Mouse (Mus musculus): ENCODE results near the gene Syncrip. TPM values are rescaled to one million over a fixed set of nuclear protein-coding genes. Genes with fewer than 3 reads are reported as not detected.
"Not testable (repeated sequence)": the region's sequence is repeated elsewhere in the genome, so short reads cannot be mapped to it uniquely, and the experiment has no call there.

Gene Syncrip
- total RNA-seq, 2 experiments from 2014 or later = 254 to 274 TPM

DNA sequence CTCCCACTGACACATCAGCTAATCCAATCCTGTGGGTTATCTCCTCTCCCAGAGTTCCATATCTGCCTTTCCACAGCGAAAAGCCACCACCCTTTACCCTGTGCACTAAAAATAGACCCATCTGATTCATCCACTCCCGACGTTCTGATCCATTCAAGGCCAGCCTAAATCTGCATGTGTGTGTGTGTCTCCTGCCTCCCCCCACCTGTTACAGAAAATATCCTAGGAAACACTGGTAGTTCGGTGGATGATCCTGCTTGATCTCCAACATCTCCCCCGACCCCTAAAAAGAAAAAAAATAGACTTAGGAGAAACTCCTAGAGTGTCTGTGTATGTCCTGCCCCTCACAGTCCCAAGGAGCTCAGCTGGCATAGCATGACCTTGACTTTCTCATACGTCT is 2.2 kb upstream of the Syncrip start:
- ATAC-seq (replicated peaks; ENCODE audit: poor library complexity) = no peak

DNA sequence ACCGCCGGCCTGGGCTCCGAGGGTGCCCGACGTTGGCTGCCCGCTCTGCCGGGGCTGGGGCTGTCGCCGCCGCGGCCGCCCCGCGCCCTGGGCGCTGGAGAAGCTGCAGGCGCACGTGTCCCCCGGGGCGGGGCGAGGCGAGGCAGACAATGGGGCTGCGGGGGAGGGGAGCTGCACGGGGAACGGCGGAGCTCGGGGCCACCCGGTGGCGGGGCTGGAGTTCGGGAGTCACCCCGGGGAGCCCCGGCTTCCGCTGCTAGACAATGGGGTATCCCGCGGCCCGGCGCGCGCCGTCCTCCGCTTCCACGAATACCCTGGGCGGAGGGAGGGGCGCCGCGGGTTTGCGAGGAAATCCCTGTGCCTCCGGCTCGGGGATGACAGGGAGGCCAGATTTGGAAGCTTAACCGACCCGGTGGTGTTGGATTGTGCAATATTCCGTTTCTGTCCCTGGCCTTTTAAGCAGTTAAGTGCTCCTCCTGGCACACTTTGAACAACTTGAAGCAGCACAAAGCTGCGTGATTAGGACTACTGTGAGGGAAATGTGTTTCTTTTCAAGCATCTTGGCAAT is 539 bp upstream of the Syncrip start:
- ATAC-seq (replicated peaks; ENCODE audit: poor library complexity) = peak; percentile 30

DNA sequence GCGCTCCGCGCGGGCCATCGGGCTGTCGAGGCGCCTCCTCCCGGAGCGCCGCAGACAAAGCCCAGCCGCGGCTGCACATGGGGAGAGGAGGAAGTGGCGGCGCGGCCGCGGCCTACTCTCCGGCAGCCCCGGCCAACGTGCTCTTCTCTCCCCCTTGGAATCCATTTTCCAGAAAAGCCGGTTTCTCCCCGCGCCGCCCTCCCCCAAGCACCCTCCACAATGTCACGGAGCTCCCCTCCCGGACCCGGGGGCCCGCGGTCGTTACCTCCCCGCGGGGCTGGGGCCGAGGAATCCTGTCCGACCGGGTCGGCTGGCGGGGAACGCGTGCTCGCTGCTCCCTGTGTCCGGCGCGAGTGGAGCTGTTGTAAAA is 598 bp downstream of the Syncrip start:
- no peak for ATAC-seq (replicated peaks; ENCODE audit: poor library complexity)

DNA sequence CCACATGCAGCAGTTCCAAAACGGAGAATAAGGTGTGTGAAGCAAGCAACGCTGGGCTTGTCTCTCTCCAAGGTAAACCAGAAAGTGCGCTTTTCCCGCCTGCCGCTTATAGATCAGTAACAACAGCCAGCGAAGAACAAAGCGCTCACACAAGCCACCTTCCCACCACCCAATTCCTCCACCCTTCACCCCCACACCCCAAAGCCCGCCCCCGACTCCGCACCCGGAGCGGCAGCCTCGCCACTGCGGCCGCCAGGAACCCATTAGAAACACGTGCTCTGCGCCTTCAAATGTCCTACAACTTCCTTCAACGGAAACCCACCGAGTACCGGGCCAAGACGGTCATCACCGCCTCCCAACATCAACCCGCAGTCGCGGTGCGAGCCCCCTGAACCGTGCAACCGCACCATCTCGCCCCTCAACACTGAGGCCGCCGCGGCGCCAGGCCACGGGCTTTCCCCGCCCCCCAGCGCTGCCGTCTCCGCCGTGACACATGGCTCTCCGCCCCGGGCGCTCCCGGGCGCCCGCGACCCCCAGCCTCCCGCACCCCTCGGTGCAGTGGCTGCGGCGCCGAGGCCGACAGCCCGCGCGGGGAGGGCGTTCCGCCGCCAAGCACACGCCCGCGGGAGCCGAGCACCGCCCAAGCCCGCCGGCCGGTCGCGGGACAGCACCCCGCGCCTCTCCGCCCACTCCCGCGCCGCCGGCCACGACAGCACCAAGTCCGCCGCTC is 1.1 kb downstream of the Syncrip start:
- peak; percentile 3; the same call in 1 of the 2 replicates for ATAC-seq (replicated peaks; ENCODE audit: poor library complexity)

DNA sequence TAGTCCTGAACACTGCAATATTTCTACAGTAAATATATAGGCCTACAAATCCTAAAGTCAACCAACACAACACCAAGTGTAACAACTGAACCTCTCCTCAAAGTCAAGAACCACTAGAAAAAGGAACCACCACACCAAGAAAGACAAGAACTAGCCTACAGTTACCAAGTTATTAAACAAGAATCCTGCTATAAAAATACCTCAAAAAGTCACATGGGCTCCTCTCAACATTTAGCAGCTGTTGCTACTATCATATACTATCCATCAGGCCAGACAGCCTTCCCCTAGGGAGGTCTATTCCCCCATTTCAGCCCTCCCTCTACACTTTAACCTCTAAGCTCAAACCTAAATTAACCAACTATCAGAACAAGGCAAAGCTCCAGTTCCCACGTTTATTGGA is 2.3 kb downstream of the Syncrip start:
- ATAC-seq (replicated peaks; ENCODE audit: poor library complexity) = no peak

DNA sequence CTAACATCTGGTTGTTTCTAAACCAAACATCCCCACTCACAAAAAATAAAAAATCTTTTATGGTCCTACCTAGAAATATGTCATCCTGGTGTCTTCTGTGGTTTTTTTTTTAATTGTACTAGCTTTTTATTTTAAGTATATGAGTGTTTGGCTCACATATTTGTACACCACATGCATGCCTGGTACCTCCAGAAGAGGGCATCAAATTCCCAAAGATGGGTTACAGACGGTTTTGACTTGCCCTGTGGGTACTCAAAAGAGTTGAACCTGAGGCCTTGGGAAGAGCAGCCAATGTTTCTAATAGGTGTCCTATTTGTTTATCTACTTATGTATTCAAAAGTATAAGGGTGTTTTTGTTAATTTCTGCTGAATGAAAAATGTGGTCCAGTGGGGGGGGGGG is 6.2 kb downstream of the Syncrip start:
- ATAC-seq (replicated peaks; ENCODE audit: poor library complexity) = no peak

DNA sequence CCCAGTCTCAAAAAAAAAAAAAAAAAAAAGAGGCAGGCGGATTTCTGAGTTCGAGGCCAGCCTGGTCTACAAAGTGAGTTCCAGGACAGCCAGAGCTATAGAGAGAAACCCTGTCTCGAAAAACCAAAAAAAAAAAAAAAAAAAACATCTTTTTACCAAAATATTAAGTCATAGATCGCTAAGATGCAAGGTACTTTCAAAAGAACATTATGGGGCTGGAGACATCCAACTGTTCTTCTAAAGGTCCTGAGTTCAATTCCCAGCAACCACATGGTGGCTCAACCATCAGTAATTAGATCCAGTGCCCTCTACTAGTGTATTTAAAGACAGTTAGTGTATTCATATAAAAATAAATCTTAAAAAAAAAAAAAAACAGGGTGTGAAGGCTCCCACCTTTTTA is 21.4 kb downstream of the Syncrip start:
- not testable (repeated sequence) for ATAC-seq (replicated peaks; ENCODE audit: poor library complexity)

DNA sequence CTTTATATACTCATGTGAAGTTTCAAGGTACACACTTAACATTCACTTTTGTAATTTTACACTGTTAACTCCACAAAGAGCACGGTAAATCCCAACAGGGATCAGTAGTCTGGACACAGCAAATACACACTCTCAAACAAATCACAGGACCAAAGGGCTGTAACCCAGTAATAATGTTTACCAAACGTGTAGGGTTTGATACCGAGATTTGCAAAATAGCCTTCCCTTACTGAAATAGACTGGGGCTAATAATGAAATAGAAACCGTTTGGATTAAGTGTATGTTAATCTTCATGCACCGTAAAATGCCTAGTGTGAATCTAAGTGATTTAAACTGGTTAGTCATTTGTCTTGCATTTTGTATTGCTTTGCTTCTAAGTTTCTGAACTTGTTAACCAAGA is 42.4 kb downstream of the Syncrip start:
- no peak for ATAC-seq (replicated peaks; ENCODE audit: poor library complexity)

DNA sequence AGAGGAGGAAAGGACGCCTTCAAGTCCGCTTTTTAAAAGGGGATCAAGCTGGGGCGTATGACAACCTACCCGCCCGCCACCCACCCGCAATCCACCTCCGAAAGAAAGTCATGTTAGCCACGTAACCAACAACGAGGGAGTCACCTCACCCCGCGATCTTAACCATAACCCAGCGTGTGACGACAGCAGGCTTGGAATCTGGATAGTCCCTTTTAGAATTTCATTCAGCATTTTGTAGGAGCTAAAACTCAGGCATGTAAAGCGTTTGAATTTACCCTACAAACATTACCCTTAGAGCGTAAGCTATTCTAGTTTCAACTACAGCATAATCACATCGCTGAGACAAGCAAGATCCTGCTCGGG is 43.2 kb downstream of the Syncrip start:
- peak; percentile 16; the same call in 1 of the 2 replicates for ATAC-seq (replicated peaks; ENCODE audit: poor library complexity)

DNA sequence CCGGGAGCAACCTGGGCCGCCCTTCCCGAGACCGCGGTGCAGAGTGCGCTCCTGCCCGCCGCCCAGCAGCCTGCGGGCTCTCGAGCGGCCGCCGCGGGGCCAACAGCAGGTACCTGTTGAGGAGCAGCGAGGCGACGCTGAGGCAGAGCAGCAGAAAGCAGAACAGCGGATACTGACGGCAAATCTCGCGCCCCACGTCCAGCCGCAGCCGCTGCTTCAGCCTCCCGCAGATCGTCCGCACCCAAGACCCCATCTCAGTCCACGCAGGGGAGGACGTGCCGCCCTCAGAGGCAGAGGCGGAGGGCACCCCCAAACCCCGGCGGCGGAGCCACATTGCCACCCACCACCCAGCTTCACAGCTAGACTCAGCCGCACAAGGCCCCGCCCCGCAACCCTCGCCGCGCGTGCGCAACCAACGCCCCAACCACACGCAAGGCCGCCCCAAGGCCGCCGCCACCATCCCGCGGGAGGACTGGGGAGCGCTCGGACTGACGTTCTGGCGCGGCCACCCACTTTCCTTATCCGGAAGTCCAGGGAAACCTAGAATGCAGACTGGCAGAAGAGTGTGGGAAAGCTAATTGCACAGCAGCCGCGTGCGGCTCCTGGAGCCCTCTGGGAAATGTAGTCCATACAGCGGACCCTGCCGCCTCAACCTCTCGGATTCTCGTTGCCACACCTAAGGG is 43.7 kb downstream of the Syncrip start, which contains the start of gene Snx14:
Gene Snx14 (minus strand): TSS at position 404 of the 683 bp plus-strand sequence.
- ATAC-seq (replicated peaks; ENCODE audit: poor library complexity) = peak; percentile 85

DNA sequence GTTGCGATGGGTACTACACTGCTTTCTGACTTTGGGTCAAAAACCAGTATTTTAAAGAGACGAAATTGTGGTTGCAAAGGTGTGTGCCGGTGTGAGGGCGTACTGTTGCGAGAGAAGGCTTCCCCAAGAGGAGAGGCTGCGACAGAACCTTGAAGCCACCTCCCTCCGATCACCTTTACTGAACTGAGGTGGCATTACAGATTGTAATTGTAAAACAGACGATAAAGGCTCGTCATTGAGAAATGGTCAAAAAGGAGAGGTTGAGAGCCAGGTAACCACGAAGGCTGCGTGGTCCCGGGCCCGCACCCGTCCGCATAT is 44.2 kb downstream of the Syncrip start:
- ATAC-seq (replicated peaks; ENCODE audit: poor library complexity) = peak; percentile 3; the same call in 1 of the 2 replicates

DNA sequence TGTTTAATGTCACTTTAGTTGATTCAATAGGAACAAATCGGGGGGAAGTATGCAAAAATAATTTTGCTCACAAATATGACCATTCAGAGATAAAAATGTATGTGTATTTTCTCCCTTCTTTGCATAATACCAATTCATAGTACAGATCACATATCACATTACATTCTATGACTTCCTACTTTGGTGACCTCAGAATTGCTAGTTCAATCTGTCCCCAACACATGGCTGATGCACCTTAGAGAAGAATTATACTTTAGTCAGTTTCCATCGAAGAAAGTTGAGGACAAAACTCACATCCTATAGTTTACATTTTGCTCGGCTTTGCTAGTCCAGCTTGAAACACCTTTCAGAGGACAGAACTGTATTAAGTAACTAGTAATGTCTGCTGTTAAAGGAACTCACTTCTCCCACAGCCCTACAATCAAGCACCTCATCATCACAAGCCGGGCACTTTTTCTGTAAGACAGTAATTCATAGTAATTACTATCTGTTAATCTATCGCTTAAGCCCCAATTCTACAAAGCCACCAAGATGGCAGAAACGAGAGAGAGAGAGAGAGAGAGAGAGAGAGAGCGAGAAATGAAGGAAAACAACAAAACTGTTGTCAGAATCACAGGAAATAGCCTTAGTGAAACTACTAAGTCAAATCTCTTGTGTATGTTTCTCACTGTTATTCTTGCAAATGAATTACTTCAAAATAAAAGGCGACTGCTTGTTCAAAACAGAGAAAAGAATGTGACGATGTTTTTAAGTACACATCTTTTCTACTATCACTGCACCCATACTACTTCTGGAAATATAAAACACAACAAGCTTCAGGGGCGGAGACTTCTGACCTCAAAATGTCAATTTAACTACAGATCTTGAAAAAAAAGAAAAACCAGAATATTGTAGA is 44.8 kb downstream of the Syncrip start:
- no peak for ATAC-seq (replicated peaks; ENCODE audit: poor library complexity)

DNA sequence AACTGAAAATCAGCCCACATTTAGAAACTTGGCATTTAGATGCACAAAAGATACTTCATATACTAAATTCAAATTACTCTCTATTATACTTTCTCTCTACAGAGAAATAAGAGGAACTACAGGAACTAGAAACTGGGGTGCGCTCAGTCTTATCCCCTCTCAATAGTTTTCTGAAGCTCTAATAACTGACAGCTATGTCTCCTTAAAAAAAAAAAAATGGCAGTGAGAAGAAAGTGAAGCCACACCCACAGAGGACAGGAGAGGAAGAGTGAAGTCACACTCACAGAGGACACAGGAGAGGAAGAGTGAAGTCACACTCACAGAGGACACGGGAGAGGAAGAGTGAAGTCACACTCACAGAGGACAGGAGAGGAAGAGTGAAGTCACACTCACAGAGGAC is 58.0 kb downstream of the Syncrip start:
- no peak for ATAC-seq (replicated peaks; ENCODE audit: poor library complexity)

DNA sequence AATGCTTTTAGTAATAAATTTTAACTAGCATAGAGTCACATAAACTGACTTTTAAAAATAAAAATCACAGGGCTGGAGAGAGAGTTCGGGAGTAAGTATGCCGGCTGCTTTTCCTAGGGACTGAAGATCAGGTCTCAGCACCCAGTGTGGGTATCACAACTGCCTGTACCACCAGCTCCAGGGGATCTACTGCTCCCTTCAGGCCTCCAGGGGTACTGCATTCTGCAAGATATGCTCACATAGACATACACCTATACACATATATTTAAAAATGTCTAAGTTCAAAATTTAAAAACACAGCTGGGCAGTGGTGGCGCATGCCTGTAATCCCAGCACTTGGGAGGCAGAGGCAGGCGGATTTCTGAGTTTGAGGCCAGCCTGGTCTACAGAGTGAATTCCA is 59.9 kb downstream of the Syncrip start:
- ATAC-seq (replicated peaks; ENCODE audit: poor library complexity) = no peak

DNA sequence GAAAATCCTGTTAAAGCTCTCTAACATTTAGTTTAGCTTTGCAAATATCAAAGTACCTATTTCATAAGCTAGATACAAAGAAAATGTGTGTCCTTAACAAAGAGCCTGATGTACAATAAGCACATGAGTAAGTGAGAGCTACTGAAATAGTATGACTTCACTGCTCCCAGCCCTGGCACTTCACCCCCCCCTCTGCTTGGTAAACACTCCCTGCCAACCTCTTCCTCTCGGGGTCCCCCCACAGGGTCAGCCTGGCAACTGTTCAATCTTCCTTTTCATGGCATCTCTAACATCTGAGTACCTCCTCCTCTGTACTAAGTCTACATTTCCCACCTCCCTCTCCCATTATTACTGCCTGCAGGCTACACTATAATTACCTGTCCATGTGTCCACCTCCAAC is 65.6 kb downstream of the Syncrip start:
- no peak for ATAC-seq (replicated peaks; ENCODE audit: poor library complexity)

DNA sequence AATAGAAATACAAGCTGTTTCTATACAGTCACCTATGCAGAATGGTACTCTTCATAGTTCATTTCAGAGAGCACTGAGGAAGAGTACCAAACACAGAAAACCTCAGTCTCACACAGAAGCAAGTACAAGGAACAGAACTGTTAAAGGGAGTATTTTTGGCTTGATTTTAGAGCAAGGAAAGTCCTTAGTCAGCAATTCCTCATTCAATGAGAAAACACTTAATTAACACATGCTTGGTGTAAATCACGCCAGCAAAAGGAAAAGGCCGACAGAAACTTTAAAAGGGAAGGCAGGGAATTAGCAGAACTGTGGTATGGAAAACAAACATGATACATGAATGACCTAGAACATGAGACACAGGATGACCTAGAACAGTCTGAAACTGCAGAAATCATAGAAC is 72.4 kb downstream of the Syncrip start:
- no peak for ATAC-seq (replicated peaks; ENCODE audit: poor library complexity)

DNA sequence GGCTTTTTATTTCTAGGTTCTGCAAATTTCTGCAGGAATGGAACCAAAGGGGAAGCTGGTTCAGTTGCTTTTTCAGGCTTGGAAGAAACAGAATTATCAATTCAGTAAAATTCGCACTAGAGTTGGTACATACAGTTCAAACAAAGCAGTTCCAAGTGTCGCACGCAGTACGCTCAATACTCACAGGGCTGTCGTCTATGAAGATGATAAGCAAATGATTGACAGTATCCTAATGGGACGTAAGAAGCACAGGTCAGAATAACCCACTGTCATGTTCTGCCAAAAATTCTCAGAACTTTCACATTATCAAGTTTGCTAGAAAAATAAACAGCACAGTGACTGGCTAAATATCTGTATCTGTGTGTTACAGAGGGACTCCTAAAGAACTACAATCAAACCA is 77.9 kb downstream of the Syncrip start:
- peak; percentile 4; the same call in 1 of the 2 replicates for ATAC-seq (replicated peaks; ENCODE audit: poor library complexity)

DNA sequence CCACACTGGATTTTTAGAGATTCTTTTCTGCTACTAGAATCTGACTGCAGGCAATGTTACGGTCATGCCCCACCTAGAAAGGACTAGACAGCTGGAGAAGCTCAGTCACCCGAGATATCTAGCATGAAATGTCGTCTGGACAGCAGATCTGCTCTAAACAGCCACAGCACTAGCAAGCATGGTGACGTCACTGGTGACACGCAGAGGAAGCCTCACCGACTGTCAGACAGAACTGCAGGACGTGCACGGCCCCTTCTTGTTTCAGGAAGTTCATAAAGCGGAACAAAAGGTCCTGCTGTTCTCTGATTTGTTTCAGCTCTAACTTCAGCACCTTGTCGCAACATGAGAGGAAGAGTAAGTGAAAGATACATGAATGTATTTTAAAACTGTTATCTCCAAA is 78.3 kb downstream of the Syncrip start:
- ATAC-seq (replicated peaks; ENCODE audit: poor library complexity) = peak; percentile 100

DNA sequence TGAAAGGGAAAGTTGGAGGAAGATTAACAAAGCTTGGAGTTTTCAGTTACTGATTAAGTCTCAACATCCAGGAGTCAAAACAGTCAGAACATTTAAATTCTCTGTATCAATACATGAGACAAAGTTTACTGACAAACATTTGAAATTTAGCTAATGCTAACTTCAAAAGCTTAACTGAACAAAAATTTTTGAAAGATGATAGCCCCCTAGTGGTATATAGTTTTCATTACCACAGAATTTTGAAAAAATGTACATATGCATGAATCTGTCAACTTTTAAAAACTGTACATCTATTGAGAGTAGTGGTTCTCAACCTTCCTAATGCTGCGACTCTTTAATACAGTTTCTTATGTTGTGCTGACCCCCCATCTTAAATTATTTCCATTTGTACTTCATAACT is 83.9 kb downstream of the Syncrip start:
- peak; percentile 60 for ATAC-seq (replicated peaks; ENCODE audit: poor library complexity)

Data from megakaryocyte progenitor cell, adult 5-6 weeks (primary cell).